Mouse (Mus musculus) forebrain, embryonic 10.5 days (tissue): ENCODE measurements around the gene Tmem132c. TPM values are rescaled to one million over a fixed set of nuclear protein-coding genes. Genes with fewer than 3 reads are reported as not detected.

Experiments
- DNase-seq: peaks from one replicate; pipeline ENCODE4 v3.0.0-alpha.2; 2017; ENCODE audit warnings: low spot score; ENCODE audit errors: extremely low spot score
- H3K27ac ChIP-seq: fragments of 300-500 bp; sonication (generic); 2 replicates; pipeline ENCODE4 v1.5.1; 2016; ENCODE audit warnings: mild to moderate bottlenecking
- H3K27me3 ChIP-seq: fragments of 300-500 bp; sonication (generic); 2 replicates; pipeline ENCODE4 v1.6.1; 2016; ENCODE audit warnings: mild to moderate bottlenecking; ENCODE audit not compliant: poor library complexity, severe bottlenecking
- H3K36me3 ChIP-seq: fragments of 300-500 bp; sonication (generic); replicated peaks from 2 replicates; pipeline ENCODE4 v1.6.1; 2016; ENCODE audit warnings: mild to moderate bottlenecking, moderate library complexity
- H3K4me1 ChIP-seq: fragments of 300-500 bp; sonication (generic); 2 replicates; pipeline ENCODE4 v1.6.1; 2016
- H3K4me3 ChIP-seq: fragments of 300-500 bp; sonication (generic); 2 replicates; pipeline ENCODE4 v1.5.1; 2016; ENCODE audit warnings: mild to moderate bottlenecking, moderate library complexity
- H3K9me3 ChIP-seq: fragments of 300-500 bp; sonication (generic); 2 replicates; pipeline ENCODE4 v1.6.1; 2016; ENCODE audit warnings: mild to moderate bottlenecking, moderate library complexity
- WGBS: fragments of 180-500 bp; shearing (Covaris S2); methylation state at CpG from one replicate; pipeline ENCODE4 v1.1.7; 2016; 5-methylcytosine and 5-hydroxymethylcytosine counted together
- polyA plus RNA-seq: library from polyadenylated mRNA; unstranded; fragments of >200 nt; fragmentation: Nextera tagmentation; extraction: Ambion mirVana; gene quantifications from 2 replicates; pipeline ENCODE4 v1.2.1, GENCODE M21; 2016

The Tmem132c gene
- polyA plus RNA-seq, 1 experiment from 2014 or later, result 27.9 TPM

DNA sequence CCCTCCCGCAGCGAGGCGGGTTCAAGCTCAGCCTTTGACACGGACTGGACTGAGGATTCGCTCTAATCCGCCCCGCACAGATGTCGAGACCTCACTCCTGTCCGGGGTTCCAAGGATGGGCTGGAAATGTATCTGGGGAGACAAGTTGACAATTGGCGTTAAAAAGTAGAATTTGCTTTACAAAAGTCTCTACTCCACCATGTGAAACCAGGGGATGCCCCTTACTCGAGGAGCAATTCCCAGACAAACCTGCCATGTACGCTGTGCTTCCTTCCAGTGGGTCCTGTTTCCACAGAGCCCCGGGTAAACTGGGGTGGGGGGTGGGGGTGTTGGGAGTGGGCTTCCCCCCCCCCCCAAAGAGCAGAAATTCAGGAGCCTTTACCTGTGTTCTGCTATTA, 1.2 kb downstream of the Tmem132c start:
- peak overlapping the region; percentile 80 for H3K4me3 ChIP-seq
- no peaks in the 10 kb centered on the region for H3K36me3 ChIP-seq
- peaks cover 50% of the 10 kb centered on the region for H3K4me1 ChIP-seq
- peak overlapping the region; percentile 87 for H3K27ac ChIP-seq
- DNase-seq, result no peak
- under 1% methylated on average over 13 of the region's 13 CpGs for WGBS
- H3K9me3 ChIP-seq, result peaks cover 7% of the 10 kb centered on the region; the same call in 1 of the 2 replicates
- H3K27me3 ChIP-seq, result peaks cover 72% of the 10 kb centered on the region

DNA sequence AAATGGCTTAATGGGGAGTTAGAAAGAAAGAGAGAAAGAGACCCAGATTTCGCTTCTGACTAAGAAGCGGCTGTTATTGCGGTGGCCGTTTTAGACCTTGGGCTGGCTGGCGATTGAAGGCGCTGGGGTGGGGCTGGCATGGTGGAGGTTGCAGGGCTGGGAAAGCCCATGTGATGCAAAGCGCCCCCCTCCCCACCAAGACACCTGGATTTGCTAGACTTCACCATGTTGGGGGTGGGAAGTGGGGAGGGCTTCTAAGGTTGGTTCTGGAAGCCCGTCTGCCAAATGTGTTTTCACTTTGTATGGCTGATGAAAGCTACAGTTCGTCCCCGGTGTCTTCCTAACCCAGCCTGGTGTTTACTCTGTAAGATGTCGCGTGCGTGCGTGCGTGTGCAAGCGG, 1.6 kb downstream of the Tmem132c start:
- H3K4me1 ChIP-seq, result peaks cover 50% of the 10 kb centered on the region
- DNase-seq, result peak; percentile 30
- H3K27me3 ChIP-seq, result peaks cover 68% of the 10 kb centered on the region
- under 1% methylated on average over 16 of the region's 16 CpGs for WGBS
- peak overlapping the region; percentile 87 for H3K27ac ChIP-seq
- peak overlapping the region; percentile 80 for H3K4me3 ChIP-seq
- H3K36me3 ChIP-seq, result no peaks in the 10 kb centered on the region
- H3K9me3 ChIP-seq, result peaks cover 7% of the 10 kb centered on the region; the same call in 1 of the 2 replicates

DNA sequence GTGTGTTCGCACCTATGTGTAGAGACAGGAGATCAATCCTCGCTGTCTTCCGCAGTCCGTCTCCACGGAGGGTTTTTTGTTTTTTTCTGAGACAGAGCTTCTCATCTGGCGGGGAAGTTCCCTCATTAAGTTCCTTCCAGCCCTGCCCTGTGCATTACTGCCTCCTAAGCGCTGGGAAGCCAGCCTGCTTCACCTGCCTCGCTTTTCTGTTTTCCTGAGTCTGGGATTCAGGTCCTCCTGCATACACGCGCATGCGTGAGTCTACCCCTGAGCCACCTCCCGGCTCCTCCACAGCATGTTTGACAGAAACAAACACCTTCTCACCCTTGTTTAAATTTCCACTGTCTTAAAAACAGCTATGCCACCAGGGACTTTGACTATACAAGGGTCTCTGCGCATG, 2.0 kb downstream of the Tmem132c start:
- H3K27ac ChIP-seq, result peak overlapping the region; percentile 87; the same call in 1 of the 2 replicates
- DNase-seq, result peak; percentile 32

DNA sequence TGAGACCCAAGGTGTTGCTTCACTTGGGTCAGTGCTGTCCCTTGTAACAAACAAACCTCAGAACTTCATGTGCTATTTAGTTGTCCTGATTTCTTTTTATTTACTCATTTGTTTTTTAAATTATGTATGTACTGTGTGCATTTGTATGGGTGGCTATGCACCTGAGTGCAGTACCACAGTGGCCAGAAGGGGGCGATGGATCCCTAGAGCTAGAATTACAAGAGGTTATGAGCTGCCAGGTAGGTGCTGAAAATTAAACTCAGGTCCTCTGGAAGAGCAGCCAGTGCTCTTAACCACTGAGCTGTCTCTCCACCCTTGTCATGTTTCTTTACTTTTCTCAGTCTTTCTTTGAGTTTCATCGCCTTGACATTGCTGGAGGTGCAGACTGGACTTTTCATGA, 11.7 kb downstream of the Tmem132c start:
- no peak overlapping the region for H3K27ac ChIP-seq
- 64% methylated on average over 2 of the region's 2 CpGs for WGBS
- H3K9me3 ChIP-seq, result peaks cover 10% of the 10 kb centered on the region
- no peaks in the 10 kb centered on the region for H3K27me3 ChIP-seq
- no peak for DNase-seq
- peaks cover 38% of the 10 kb centered on the region for H3K36me3 ChIP-seq
- no peaks in the 10 kb centered on the region for H3K4me1 ChIP-seq
- no peak overlapping the region for H3K4me3 ChIP-seq

More for the DNA sequence above, 2.0 kb downstream of the Tmem132c start:
- H3K36me3 ChIP-seq, result no peaks in the 10 kb centered on the region
- peaks cover 50% of the 10 kb centered on the region for H3K4me1 ChIP-seq
- H3K4me3 ChIP-seq, result peak overlapping the region; percentile 80
- WGBS, result 8% methylated on average over 13 of the region's 13 CpGs
- peaks cover 64% of the 10 kb centered on the region for H3K27me3 ChIP-seq
- H3K9me3 ChIP-seq, result peaks cover 5% of the 10 kb centered on the region; the same call in 1 of the 2 replicates

DNA sequence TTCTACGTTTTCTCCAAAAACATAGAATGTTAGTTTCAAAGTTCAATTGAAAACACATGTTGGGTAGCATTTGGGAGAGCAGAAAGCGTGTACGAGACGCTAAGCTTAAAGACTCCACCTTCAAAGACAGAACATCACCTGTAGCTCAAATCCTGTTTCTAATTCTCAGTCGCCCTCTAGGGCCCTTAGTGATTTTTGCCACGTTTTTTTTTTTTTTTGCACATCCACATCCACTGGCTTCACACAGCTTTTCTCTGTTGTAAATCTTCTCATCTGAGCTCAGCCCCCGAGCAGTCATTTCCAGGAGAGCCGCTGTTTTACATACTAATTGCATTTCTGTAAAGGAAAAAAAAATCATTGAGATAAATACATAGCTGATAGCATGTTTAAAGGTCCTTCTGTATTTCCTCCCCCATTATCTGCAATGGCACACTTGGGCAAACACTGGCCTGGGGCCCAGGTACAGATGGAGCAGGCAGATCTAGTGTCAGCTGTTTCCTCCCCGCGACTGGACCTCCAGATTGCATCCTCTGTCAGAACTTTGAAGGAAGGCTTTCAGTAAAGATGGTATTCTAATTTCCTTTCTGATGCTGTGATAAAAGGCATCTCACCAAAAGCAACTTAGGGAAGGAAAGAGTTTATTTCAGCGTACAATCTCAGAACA, 15.5 kb downstream of the Tmem132c start:
- no peak for DNase-seq
- H3K36me3 ChIP-seq, result peaks cover 60% of the 10 kb centered on the region

DNA sequence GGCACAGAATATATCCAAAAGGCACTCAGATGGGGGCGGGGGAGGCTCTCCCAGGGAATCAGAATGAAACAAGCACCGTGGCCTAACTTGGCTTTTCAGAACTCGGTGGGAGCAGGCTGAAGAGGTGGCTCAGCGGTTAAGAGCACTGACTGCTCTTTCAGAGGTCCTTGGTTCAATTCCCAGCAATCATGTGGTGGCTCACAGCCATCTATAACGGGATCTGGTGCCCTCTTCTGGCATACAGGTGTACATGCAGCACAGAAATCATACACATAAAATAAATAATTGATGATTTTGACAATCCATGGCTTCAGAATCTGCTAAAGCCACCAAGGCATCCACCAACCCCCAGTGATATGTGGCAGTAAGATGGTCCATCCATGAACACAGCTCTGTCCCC, 20.5 kb downstream of the Tmem132c start:
- Histone ChIP-seq H3K4me3 (no peak overlapping the region), H3K27me3 (no peaks in the 10 kb centered on the region), H3K4me1 (peaks cover 5% of the 10 kb centered on the region; the same call in 1 of the 2 replicates), H3K36me3 (peaks cover 40% of the 10 kb centered on the region), H3K27ac (no peak overlapping the region), H3K9me3 (no peaks in the 10 kb centered on the region; the same call in 1 of the 2 replicates)
- WGBS, result 89% methylated on average over 5 of the region's 5 CpGs
- DNase-seq, result no peak

More for the DNA sequence above, 15.5 kb downstream of the Tmem132c start:
- 78% methylated on average over 11 of the region's 11 CpGs for WGBS
- no peak overlapping the region for H3K4me3 ChIP-seq
- H3K4me1 ChIP-seq, result peaks cover 5% of the 10 kb centered on the region; the same call in 1 of the 2 replicates
- H3K9me3 ChIP-seq, result peaks cover 10% of the 10 kb centered on the region
- H3K27me3 ChIP-seq, result no peaks in the 10 kb centered on the region
- H3K27ac ChIP-seq, result no peak overlapping the region

DNA sequence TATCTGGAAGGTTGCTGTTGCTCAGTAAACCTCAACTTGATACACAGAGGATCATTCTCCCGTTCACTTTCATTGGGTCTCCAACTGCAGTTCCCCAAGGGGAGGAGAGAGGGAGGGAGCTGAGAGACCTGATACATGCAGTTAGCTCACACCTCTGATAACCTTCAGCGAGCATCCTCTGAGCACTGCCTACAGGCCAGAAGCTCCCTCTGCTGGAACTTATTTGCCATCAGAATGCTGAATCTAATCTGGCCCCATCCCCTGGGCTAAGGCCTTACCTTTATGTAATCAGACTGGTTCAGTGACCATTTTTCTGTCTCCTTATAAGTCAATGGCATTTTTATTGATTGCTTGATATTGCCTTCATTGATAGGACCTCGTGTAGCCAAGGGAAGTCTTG, 29.5 kb downstream of the Tmem132c start:
- no peak for DNase-seq
- 62% methylated on average over 3 of the region's 3 CpGs for WGBS
- Histone ChIP-seq H3K27me3 (no peaks in the 10 kb centered on the region), H3K4me1 (no peaks in the 10 kb centered on the region), H3K36me3 (peaks cover 28% of the 10 kb centered on the region), H3K9me3 (peaks cover 8% of the 10 kb centered on the region; the same call in 1 of the 2 replicates), H3K27ac (no peak overlapping the region), H3K4me3 (no peak overlapping the region)

DNA sequence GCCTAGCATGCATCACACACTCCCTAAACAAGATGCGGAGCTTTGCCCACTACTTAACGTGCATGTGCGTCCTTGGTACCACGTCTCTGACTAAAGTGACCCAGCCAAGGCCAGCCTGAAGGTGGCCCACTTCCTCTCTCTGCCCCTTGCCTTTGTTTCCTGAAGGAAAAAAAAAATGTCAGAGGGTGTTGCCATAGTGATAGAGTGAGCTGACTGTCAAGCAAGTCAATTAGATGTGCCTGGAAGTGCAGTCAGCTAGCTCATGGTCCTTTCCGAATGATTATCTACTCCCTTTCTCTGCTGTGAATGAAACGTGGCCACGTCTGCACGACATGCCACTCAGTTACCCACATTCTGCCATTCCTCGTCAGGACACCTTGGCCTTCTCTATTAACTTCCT, 37.9 kb downstream of the Tmem132c start:
- H3K27ac ChIP-seq, result no peak overlapping the region
- no peaks in the 10 kb centered on the region for H3K36me3 ChIP-seq
- no peak overlapping the region for H3K4me3 ChIP-seq
- H3K4me1 ChIP-seq, result peaks cover 25% of the 10 kb centered on the region
- no peaks in the 10 kb centered on the region for H3K27me3 ChIP-seq
- DNase-seq, result no peak
- no peaks in the 10 kb centered on the region for H3K9me3 ChIP-seq
- WGBS, result 84% methylated on average over 9 of the region's 9 CpGs

DNA sequence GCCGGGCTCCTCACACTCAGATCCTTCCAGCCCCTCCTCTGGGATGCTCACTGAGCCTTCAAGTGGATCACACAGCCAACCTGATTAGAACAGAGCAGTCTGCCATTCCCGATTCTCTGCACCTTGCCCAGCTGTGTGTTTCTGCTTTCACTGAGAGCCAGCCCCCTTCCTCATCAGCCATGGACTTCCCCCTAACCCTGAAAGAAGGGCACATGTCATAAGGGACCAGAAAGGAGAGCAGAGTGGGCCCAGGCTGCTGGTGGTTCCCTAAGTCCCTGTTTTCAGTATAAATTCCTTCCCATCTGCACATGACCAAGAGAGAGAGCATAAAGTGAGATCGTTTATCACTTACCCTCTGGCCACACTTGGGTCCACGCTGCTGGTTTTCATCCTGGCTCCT, 39.6 kb downstream of the Tmem132c start:
- H3K4me3 ChIP-seq, result no peak overlapping the region

DNA sequence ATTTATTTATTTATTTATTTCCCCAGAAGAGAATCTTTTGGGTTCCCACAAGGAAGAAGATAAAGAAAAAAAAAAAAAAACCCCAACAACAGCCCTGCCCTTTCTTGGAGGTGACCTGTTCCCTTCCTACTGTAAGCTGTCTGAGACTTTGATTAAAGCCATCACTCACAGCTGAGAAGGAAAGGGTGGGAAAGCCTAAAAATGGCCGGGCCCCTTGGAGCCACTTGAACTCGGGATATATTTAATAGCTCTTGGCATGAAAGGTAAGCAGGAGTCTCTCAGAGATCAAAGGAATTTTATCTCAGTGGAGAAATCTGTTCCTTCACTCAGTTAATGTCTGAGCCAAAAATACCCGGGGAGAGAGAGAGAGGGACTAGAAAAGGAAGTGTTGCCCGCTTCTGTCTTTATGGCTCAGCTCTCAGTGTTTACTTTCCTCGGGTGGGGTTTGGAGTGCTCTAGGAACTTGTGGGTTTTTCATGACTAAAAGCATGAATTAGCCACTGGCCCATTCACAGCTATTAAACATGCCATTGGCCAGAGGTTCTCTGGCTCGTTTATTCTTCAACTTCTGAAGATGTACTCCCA, 41.0 kb downstream of the Tmem132c start:
- H3K9me3 ChIP-seq, result no peaks in the 10 kb centered on the region
- H3K36me3 ChIP-seq, result peaks cover 5% of the 10 kb centered on the region
- no peak overlapping the region for H3K27ac ChIP-seq
- 82% methylated on average over 6 of the region's 6 CpGs for WGBS
- H3K27me3 ChIP-seq, result no peaks in the 10 kb centered on the region
- peaks cover 25% of the 10 kb centered on the region for H3K4me1 ChIP-seq
- no peak overlapping the region for H3K4me3 ChIP-seq
- DNase-seq, result no peak

More for the DNA sequence above, 39.6 kb downstream of the Tmem132c start:
- no peak overlapping the region for H3K27ac ChIP-seq
- no peaks in the 10 kb centered on the region for H3K9me3 ChIP-seq
- H3K27me3 ChIP-seq, result no peaks in the 10 kb centered on the region
- H3K36me3 ChIP-seq, result peaks cover 2% of the 10 kb centered on the region
- 87% methylated on average over 4 of the region's 4 CpGs for WGBS
- no peak for DNase-seq
- H3K4me1 ChIP-seq, result peaks cover 25% of the 10 kb centered on the region

DNA sequence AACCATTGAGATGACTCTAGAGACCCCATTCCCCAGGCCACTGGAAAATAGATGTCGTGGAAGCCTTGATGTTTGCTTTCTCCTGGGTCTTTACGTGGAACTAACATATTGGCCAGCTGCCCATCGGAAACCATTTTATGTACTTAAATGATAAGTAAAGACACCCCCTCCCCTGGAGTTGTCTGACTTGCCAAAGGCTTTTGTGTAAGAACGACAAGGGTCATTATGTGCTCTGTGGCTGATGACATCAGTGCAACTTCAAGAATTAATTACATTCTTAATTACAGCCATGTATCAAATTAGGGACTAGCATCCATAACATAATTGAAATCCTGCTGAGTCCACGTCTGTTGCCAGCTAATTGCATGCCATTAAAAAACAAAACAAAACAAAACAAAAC, 45.3 kb downstream of the Tmem132c start:
- H3K27me3 ChIP-seq, result no peaks in the 10 kb centered on the region
- no peak overlapping the region for H3K27ac ChIP-seq
- H3K9me3 ChIP-seq, result no peaks in the 10 kb centered on the region; the same call in 1 of the 2 replicates
- WGBS, result 80% methylated on average over 5 of the region's 5 CpGs
- peaks cover 20% of the 10 kb centered on the region for H3K36me3 ChIP-seq
- H3K4me1 ChIP-seq, result peaks cover 14% of the 10 kb centered on the region
- DNase-seq, result no peak
- H3K4me3 ChIP-seq, result no peak overlapping the region

DNA sequence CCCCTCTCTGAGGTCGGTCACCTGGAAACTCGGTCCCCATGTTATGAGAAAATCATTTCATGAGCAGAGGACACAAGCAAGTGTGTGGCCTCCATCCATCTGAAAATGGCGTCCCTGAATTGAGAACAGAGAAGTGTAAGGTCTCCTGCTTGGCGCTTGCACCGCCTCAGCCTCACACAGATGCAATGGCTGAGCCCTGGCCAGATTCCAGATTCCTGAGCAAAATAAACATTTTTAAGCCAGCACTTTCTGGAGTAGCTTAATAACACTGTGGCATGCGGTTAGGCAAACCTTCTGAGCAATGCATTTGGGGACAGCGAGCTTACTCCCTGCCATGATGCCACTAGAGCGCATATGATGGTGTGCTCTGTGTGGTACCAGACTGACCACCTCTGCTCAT, 48.1 kb downstream of the Tmem132c start:
- Histone ChIP-seq H3K4me1 (peaks cover 10% of the 10 kb centered on the region), H3K27ac (no peak overlapping the region), H3K9me3 (peaks cover 3% of the 10 kb centered on the region; the same call in 1 of the 2 replicates), H3K27me3 (no peaks in the 10 kb centered on the region), H3K4me3 (no peak overlapping the region), H3K36me3 (peaks cover 29% of the 10 kb centered on the region)
- WGBS, result 95% methylated on average over 8 of the region's 8 CpGs
- no peak for DNase-seq
